Mouse (Mus musculus) testis, postnatal 10 days (tissue): ENCODE results near the gene Ttf1.

Experiments
- DNase-seq: peaks from one replicate; pipeline ENCODE4 v3.0.0; 2021; ENCODE audit warnings: low spot score

Ttf1 gene

DNA sequence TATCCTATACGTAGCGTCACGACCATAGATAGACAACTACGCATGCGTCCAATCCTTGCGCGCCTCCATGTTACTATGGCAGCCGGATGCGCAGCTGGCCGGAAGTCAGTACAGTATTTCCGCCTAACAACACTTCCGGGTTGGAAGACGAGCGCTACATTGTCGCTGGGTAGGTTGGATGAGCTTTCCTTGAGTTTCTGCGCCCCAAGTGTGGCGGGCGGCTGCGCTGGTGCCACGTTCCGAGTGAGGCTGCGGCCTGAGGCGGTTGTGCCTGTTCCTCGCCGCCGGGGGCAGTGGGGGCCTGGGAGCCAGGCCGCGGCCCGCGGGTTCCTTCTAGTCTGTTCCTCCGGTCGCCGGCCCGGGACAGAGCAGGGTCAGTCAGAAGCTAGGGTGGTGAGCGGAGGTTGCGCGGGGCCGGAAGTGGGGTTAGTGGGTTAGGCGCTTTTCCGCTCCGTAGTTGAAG is at the start of gene Ttf1:
Gene Ttf1, plus strand, starts transcription at position 128 of the 463 bp plus-strand sequence.
- DNase-seq = peak; percentile 86

DNA sequence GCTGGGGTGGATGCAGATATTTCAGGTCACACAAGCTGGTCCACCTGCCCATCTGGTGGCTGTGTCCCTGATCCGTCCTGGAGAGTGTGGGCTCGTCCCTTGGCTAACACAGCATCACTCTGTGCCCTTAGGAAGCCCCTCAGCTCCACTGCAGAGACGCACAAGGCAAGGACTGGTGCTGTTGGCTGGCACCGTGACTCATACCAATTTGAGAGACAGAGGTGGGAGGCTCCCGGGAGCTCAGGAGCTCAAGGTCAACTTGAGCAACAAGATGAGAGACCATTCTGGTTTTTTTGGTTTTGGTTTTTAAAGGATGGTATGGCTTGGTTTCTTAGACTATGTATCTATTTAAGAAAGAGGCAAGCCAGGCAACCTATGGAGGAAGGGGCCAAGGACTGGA is 47.5 kb upstream of the Ttf1 start:
- DNase-seq = no peak

DNA sequence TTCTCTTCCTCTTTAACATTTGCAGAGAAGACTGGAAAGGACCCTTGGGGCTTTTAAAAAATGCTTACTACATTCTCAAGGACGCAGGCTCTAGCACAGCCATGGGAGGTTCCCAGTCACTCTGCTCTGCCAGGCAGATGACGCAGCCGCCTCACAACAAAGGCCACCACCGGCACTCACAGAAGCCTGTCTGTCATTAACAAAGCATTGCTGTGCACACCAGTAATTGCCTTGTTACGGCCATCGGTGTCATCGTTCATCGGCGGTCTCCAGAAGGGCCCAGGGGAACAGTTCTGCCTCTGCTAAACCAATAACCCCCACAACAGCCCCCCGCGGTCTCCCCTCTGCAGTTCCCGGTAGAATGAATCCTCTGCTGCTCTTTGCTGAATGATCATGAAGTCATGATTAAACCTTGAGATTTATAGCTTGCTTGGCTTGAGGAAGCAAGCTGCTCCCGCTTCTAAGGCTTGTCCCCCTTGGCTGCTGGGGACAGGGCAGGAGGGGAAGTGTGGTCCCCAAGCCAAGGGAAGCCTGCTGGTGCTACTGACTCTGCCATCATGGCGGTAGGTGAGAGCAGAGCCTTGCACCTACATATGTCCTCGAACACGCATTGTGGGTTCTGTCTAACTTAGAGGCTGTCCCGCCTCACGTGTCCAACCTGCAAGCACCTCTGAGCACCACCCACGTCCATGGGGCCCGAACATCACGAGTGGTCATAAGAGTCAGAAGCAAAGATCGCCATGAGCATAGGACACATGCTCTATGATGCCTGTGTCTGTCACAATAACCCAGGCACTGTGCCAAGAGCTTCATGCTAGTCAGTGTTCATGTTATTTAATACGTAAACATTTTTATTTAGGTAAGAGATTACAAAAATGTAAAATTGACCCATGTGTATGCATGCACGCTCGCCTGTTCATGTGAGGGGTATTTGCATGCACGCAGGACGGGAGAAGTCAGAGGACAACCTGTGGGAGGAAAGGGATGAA is 43.2 kb upstream of the Ttf1 start:
- no peak for DNase-seq

DNA sequence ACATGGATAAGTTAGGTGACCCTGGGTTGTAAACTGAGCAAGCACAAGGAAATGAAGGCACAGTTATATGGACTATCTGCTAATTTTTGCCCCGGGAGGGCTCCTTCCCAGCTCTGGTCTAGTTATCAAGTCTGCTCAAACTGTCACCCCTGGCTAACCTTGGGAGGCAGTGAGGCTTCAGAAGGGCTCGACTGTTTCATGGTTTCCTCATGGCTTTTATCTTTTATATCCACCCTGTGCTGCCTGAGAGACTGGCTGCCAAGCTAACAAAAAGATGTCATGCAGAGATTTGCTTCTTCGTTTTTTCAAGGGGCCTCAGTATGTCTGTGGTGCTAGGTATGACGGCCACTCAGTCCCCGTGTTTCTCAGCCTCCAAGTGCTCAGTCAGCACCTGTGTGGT is 41.4 kb upstream of the Ttf1 start:
- DNase-seq = no peak

DNA sequence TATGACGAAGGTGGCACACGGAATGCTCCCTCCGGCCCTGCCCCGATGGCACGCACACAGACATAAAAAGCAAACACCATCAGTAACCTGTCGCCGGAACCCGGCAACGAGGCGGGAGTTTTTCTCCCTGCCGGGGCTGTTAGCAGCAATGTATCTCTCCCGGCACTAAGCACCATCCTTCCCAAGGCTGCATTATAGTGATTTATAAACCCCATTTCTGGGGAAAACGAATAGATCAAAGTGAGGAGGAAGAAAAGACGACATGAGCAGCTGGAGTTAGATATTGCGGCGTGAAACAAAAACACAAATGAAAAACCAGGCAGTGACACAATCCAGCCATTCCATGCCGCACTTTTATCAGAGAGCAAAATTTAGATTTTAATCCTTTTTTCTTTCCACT is 39.0 kb upstream of the Ttf1 start:
- no peak for DNase-seq

DNA sequence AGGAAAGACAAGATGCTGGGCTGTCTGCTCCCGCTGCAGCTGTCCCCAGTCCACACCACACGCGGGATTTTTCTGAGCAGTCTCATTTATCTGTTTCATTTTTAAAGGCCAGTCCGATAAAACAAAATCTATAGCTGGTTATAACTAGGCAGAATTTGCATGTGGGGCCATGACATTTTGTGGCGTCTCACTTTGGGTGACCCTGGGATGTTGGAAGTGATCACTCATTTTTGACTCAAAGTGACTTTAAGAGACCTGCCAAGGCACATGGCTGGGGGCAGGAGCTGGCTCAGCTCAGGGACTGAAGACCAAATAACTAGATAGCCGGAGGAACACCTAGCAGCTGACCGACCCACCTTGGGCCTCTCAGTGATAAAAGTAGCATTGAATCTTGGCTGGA is 37.1 kb upstream of the Ttf1 start:
- no peak for DNase-seq

DNA sequence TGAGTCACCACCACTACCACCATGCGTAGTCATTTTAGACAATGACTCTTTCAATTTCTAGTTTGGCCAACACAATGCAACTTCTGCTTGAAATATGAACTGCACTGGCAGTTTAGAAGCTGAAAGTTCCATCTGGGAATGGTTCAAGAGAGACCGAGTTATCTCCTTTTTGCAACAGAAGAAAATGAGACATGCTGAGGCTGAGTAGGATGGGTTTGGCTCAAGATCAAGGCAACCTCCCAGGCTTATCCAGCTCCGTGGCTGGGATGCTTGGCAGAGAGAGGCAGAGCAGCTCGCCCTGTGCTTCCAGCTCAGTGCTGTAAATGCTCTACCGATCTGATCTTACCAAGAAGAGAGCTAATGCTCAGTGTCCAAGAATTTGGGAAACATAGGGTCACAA is 34.8 kb upstream of the Ttf1 start:
- no peak for DNase-seq

DNA sequence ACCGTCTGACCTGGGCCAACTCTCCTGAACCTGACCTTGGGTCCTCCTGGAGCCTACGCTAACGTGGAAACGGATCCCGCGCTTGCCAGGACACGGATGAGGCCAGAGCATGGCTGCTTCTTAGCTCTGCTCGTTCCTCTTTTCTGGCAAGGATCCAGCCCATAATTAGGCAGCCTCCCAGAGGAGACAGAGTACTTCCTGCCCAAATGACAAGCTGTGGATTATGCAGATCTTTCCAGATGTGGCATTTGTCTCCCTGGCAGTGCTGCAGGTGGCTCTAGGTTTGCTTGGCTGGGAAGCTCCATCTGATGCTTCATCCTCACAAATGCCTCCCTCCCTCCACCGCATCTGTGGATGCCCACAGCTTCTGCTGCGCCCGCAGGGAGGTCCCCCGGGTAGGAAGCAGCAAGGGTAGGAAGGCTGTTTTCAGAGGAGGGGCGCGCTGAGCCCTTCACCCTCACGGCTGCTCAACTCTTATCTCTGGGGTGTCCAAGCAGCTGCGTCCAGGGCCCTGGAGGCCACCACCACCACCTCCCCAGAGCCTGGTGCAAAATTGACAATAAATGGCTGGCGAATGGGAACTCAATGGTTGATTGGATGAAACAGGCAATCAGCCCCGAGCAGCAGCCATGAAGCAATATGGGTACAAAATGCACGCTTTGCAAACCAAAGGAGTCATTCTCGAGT is 29.9 kb upstream of the Ttf1 start:
- DNase-seq = no peak

DNA sequence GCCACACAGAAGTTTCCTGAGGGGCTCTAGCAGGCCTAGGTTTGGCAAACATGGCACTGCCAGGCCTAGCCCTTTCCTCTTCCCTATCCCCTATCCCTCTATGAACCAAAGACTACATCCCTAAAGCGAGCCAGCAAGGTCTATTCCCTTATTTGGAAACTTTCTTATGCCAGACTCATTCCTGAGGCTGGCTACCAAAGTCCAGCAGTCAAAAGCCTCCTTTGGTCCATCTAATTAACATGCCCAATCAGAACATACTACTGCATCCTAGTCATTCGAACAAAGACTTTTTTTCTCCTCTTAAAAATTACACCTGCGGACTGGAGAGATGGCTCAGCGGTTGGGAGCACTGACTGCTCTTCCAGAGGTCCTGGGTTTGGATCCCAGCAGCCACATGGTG is 28.1 kb upstream of the Ttf1 start:
- DNase-seq = no peak

DNA sequence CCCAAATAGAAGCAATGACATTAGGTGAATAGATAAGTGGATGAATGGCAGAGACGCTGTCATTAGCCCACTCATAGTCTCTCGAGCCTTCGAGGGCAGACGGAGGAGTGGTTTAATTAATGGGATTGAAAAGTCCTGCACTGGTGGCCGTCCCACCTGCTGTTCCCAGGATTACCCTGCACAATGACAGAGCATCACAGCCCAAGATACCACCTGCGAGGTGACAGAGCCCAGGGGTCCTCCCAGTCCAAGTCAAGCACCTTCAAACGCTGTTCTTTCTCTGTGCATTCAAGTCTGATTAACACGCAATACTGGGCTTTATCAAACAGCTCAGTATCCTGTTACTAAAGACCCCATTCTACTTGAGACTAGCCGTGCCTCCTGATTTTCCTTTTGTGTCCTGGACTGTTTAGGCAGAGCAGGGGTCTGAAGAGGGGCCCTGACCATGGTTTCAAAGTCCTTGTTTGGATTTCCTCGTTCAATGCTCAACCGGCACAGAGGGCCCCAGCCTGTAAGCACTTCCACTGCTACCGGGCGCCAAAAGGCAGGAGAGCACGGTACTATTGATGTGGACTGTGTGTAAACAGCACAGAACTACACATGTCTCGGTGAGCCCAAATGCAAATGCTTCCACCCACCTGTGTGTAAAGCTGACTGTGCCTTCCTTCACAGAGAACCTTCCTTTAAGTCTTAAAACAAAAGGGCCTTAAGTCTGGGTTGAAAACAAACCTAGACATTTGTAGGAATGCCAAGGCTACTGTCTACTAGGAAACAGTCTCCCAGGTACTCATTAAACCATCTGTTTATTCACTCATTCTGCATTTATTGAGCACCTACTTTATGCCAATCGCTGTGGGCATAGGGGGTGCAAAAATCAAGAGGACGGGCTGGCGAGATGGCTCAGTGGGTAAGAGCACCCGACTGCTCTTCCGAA is 25.3 kb upstream of the Ttf1 start:
- DNase-seq = no peak

DNA sequence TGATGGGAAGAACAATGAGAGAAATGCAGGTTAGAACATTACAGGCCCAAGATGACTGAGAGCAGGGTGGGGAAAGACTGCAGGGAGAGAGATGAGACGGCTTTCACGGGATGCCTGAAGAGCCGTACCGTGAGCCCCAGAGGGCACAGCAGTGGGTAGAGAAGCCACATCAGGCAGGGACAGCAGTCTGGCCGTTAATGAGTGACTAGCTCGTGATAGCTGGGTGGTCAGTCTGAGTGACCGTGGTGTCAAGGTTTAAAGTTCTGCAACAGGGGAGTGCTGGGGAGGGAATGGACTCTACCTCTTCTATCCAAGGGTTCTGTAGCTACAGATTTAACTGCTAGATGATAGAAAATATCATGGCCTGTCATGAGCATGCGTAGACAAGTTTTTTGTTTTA is 24.4 kb upstream of the Ttf1 start:
- DNase-seq = no peak

DNA sequence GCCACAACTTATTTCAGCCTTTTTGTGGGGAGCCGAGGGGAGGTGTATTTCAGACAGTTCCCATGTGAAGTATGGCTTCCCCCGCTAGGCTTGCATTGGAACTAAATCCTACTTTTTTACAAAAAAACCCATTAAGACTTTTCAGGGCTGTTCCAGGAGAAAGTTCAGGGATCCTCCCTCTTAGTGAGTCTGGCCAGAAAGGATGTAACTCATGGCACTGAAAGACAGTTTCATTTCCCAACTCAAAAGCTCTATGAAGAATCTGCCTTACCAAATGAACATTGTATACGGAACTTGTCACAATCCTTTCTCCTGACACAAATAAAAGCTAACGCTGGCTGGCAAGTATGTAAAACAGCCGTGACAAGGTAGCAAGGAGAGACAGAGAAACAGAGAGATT is 20.3 kb upstream of the Ttf1 start:
- no peak for DNase-seq

DNA sequence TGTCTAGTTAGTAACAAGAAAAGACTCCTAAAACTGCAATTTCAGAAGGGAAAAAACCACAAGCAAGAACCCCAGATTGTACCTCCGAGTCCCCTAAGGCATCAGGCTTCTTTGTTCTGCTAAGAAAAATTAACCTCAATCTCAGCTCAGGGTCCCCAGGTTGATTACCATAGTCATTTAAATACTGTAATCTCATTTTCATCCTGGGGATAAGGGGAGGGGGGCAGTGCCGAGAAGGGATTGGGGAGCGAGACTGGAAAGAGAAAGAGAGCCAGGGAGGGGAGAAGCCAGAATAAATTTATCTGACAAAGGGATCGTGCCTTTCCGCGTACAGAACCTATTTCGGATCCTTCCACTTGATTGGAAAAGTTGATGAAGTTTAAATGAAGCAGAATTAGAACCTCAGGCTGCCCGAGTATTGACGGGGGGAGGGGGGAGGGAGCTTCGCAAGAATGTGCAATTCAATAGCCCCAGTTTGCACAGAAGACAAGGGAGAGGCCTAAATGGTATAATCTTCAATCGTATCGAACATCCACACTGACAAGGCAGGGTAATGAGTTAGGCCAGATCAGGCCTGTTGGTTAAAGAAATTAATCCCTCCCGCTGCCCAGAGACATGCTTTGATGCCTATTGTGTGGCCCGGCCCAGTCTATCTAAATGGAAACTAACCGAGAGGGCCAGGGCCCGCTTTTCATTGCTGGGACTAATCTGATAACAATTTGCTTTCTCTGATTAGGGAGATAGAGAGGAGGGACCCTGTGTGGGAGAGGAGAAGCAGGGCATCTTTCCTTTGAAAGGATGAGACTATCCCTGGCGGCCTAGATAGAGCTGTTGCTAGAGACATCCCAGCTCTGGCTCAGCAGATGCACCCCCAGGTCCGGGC is 19.2 kb upstream of the Ttf1 start:
- no peak for DNase-seq

DNA sequence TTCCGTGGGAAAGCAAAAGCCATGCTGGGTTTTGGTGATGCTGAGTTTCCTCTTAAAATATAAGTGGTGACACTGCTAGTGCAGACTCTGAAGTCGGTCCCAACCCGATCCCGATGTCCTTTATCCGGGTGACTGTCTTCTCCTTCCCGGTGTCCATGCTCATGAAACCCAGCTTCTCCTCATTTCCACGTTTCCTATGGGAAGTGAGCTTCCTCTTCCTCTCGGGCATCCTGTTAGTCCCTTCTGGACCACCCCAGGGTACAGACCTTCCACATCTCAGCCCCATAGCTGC is 18.6 kb upstream of the Ttf1 start:
- no peak for DNase-seq

DNA sequence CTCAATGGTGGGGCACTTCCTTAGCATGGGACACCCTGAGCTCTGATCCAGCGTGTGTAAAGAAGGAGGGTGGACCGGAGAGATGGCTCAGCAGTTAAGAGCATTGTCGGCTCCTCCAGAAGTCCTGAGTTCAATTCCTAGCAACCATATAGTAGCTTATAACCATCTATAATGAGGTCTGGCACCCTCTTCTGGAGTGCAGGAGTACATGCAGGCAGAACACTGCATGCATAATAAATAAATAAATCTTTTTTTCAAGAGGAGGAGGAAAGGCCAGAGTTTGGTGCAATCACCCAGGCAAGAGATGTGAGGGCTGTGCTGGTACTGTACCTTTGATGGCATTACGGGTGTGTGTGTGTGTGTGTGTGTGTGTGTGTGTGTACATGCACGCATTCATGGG is 17.9 kb upstream of the Ttf1 start:
- no peak for DNase-seq

DNA sequence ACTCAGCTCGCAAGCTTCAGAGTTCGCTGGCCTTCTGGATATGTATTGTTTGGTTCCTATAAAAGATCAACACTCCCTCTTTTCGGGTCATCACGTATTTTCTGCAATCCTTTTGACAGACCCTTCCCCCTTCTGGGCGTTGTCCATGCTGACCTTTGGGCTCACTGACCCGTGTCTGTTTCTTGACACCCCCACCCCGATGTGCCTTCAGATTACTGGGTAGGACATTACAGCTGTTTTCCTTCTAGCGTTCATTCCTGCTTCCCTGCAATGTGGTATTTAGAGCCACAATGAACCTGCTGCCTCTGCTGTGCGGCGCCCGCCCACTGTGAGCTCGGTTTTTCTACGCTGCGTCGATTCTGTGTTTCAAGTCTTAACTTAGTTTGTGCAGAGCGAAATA is 13.9 kb upstream of the Ttf1 start:
- DNase-seq = no peak

DNA sequence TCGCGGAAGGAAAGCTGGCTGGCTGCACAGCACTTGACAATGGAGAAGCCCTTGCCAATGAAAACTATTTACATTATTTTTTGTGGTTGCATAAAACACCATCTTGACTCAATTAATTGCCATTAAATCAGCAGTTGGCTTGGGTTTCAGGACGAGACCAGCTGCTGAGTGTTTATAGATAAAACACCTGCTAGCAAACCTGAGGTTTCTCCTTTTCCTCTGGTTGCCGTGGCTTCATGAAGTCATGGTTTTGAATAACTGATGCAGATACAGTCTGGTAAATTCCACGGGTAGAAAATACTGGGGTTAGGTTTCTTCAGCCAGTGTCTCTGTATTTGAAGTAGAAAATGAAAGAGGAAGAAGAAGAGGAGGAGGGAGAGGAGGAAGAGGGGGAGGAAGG is 8.1 kb upstream of the Ttf1 start:
- no peak for DNase-seq

DNA sequence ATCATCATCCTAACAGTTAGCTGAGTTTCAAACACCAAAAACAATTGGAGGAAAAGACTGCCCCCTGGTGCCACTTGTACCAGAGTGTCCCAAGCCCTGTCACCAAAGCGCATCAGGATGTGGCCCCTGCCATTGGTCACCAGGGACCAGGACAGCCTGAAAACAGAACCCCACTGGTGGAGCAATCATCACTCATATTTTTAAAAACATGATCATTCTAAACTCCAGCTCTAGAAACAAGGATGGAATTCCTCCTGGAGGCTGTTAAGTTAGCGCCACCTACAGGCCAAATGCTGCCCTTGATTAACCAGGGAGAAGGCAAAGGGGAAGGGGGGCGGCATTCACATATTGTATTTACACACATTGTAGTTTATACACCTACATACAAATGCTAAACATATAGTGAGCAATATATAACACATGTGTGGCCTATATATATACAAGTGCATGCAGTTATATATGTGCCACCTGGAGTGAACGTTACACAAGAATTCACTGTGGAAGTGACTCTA is 7.1 kb upstream of the Ttf1 start:
- DNase-seq = peak; percentile 85

DNA sequence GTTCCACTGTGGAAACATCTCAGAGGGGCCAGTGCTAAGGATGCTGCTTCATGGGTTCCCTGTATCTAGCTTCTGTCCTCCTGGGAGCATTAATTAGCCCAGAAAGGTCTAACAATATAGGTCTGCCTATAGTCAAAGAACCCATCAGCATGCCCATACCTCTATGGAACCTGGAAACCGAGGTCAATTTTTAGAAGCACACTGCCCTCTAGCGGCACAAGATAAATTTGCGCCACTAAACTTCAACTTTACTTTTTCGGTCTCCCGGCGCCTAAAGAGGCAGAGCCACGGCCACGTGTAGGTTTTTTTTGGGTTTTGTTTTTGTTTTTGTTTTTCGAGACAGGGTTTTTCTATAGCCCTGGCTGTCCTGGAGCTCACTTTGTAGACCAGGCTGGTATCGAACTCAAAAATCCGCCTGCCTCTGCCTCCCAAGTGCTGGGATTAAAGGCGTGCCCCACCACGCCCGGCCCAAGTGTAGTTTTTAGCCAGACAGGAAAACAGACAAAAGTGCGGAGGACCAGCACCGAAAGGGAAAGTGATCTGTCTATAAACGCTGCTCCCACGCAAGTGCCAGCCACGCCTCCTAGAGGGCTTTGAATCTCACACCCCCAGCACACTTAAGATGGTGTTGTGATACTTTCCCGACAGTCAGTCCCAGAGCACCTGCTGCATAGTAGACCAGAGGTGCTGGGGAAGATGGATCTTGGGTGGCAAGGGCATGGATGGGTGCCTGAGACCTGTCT is 6.1 kb upstream of the Ttf1 start:
- peak; percentile 70 for DNase-seq

DNA sequence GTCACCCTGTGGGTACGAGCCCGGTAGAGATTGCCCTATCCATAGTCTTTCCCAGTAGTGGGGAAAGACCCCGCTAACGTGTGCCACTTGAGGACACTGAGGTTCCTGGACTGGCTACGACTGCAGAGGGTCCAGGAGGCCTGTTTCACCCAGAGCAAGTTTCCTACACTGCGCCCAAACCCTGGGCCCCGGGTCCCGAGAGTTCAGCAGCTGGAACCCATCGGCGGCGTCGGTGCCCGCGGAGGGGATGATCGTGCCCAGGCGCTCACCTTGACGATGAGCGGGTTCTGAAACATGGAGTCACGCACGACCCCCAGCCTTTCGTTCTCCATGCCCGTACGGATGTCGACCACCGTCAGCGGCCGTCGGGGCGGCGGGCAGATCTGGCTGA is 5.5 kb upstream of the Ttf1 start:
- DNase-seq = no peak

DNA sequence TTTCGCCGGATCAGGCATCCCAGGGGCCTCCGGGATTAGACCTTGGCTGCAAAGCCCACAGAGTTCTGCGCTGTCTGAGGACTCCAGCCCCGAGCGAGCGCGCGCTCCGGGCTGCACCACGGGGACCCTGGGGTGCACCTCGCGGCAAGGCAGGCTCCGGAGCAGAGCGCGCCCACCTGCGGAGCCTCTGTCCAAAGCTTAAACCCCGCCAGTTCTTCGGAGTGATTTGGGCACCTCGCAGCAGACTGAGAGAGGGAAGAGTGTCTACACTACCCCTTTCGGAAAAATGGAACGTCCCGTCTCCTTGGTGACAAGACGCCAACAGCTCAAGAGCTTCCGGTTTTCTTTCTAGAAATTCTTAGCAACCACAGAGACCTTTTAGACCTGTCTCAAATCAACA is 5.1 kb upstream of the Ttf1 start, which contains the start of gene Cfap77:
Gene Cfap77, minus strand, starts transcription at position 76 of the 400 bp plus-strand sequence.
- DNase-seq = peak; percentile 74
